Mouse (Mus musculus): Measurements from ENCODE around the gene Cox6b2. TPM values are rescaled to one million over a fixed set of nuclear protein-coding genes. Genes with fewer than 3 reads are reported as not detected.

Gene Cox6b2
- polyA plus RNA-seq, 1 experiment from 2014 or later: 50.6 TPM

GRCm38 (mm10) chr7:4731090-4731489, 21.8 kb downstream of the Cox6b2 start:
- WGBS: 83% methylated on average over 5 of the region's 5 CpGs
- H3K27me3 ChIP-seq (replicated peaks; ENCODE audit: control insufficient read depth, insufficient read depth, low read length): no peaks in the 10 kb centered on the region
- H3K36me3 ChIP-seq (ENCODE audit: control insufficient read depth, insufficient read depth, low read length): no peaks in the 10 kb centered on the region
- peaks cover 5% of the 10 kb centered on the region for H3K4me1 ChIP-seq (ENCODE audit: control insufficient read depth, insufficient read depth, low read length)
- no peak for ATAC-seq
- no peaks in the 10 kb centered on the region for H3K9me3 ChIP-seq (ENCODE audit: control insufficient read depth, low read length)
- no peak overlapping the region for H3K27ac ChIP-seq (ENCODE audit: low read length)
- no peak overlapping the region for H3K9ac ChIP-seq (ENCODE audit: low read depth, low read length)
- H3K4me2 ChIP-seq (ENCODE audit: low read depth, low read length): no peak overlapping the region
- no peak overlapping the region for H3K4me3 ChIP-seq (ENCODE audit: low read length)

DNA sequence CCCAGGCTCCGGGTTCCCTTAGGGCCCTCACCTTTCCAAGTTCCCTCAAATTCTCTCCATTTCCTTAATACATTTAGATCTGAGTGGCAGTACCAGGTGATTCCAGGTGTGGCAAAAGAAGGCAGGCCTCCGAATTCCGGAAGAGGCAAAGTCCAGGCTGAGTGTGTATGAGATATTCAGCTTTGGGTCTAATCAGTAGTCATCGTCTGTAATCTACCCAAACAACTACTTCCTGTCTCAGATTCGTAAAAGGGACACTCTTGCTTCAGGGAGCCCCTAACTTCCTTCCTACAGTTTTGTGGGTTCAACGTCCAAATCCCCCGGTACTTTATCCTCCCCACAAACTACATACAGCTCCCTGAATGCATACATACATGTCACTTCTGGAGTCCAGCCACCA, 27.7 kb downstream of the Cox6b2 start, which contains the start of gene Tmem150b:
Gene Tmem150b (minus strand): TSS at position 81 of the 400 bp plus-strand sequence.
- no peaks in the 10 kb centered on the region for H3K9me3 ChIP-seq (ENCODE audit: control insufficient read depth, low read length)
- no peaks in the 10 kb centered on the region for H3K27me3 ChIP-seq (replicated peaks; ENCODE audit: control insufficient read depth, insufficient read depth, low read length)
- H3K36me3 ChIP-seq (ENCODE audit: control insufficient read depth, insufficient read depth, low read length): no peaks in the 10 kb centered on the region
- H3K9ac ChIP-seq (ENCODE audit: low read depth, low read length): peak within 1 kb of the TSS; percentile 52
- peak within 1 kb of the TSS; percentile 49 for H3K4me3 ChIP-seq (ENCODE audit: low read length)
- peaks cover 17% of the 10 kb centered on the region for H3K4me1 ChIP-seq (ENCODE audit: control insufficient read depth, insufficient read depth, low read length)
- WGBS: 64% methylated on average over 7 of the region's 7 CpGs
- H3K27ac ChIP-seq (ENCODE audit: low read length): peak within 1 kb of the TSS; percentile 87
- peak within 1 kb of the TSS; percentile 71 for H3K4me2 ChIP-seq (ENCODE audit: low read depth, low read length)
- ATAC-seq: peak; percentile 86

DNA sequence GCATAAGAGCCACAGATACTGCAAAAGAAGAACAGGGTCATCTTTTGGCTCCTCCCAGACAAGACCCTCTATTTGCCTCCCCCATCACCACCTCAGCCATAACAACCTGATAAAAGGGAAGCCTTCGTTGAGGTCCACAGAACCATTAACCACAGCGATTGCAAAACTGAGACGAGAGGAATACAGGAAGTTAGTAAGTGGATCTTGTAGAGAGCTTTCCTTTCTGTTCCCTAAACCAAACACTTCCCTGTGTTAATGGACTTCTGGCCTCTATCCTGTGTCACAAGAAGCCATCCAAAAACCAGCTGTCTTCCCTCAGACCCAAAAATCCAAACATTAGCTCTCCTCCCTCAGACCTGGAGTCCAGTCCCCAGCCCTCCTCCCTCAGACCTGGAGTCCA, 28.5 kb downstream of the Cox6b2 start:
- no peaks in the 10 kb centered on the region for H3K36me3 ChIP-seq (ENCODE audit: control insufficient read depth, insufficient read depth, low read length)
- peak; percentile 31 for ATAC-seq
- H3K9me3 ChIP-seq (ENCODE audit: control insufficient read depth, low read length): no peaks in the 10 kb centered on the region
- H3K27me3 ChIP-seq (replicated peaks; ENCODE audit: control insufficient read depth, insufficient read depth, low read length): no peaks in the 10 kb centered on the region
- H3K27ac ChIP-seq (ENCODE audit: low read length): peak overlapping the region; percentile 87
- peak overlapping the region; percentile 44 for H3K9ac ChIP-seq (ENCODE audit: low read depth, low read length)
- 22% methylated on average over 3 of the region's 3 CpGs for WGBS
- H3K4me3 ChIP-seq (ENCODE audit: low read length): peak overlapping the region; percentile 49
- H3K4me2 ChIP-seq (ENCODE audit: low read depth, low read length): peak overlapping the region; percentile 71
- peaks cover 19% of the 10 kb centered on the region for H3K4me1 ChIP-seq (ENCODE audit: control insufficient read depth, insufficient read depth, low read length)

- Histone ChIP-seq H3K27ac (ENCODE audit: low read length) (peak overlapping the region; percentile 87; the same call in 1 of the 2 replicates), H3K36me3 (ENCODE audit: control insufficient read depth, insufficient read depth, low read length) (no peaks in the 10 kb centered on the region), H3K4me3 (ENCODE audit: low read length) (peak overlapping the region; percentile 49), H3K27me3 (replicated peaks; ENCODE audit: control insufficient read depth, insufficient read depth, low read length) (no peaks in the 10 kb centered on the region), H3K9ac (ENCODE audit: low read depth, low read length) (peak overlapping the region; percentile 52), H3K9me3 (ENCODE audit: control insufficient read depth, low read length) (no peaks in the 10 kb centered on the region), H3K4me1 (ENCODE audit: control insufficient read depth, insufficient read depth, low read length) (peaks cover 19% of the 10 kb centered on the region), H3K4me2 (ENCODE audit: low read depth, low read length) (peak overlapping the region; percentile 71)
- ATAC-seq: 0 out of 2 replicates have a peak, but pooled peaks have one; percentile 31
- WGBS: 34% methylated on average over 12 of the region's 12 CpGs
Observed at GRCm38 (mm10) chr7:4723508-4723907, 29.4 kb downstream of the Cox6b2 start.

GRCm38 (mm10) chr7:4719276-4719675, 33.6 kb downstream of the Cox6b2 start:
- Histone ChIP-seq H3K4me1 (ENCODE audit: control insufficient read depth, insufficient read depth, low read length) (peaks cover 12% of the 10 kb centered on the region), H3K27me3 (replicated peaks; ENCODE audit: control insufficient read depth, insufficient read depth, low read length) (no peaks in the 10 kb centered on the region), H3K9me3 (ENCODE audit: control insufficient read depth, low read length) (no peaks in the 10 kb centered on the region), H3K36me3 (ENCODE audit: control insufficient read depth, insufficient read depth, low read length) (no peaks in the 10 kb centered on the region), H3K4me3 (ENCODE audit: low read length) (no peak overlapping the region), H3K27ac (ENCODE audit: low read length) (0 out of 2 replicates have a peak overlapping the region, but pooled peaks have one; percentile 24), H3K9ac (ENCODE audit: low read depth, low read length) (no peak overlapping the region), H3K4me2 (ENCODE audit: low read depth, low read length) (no peak overlapping the region)
- ATAC-seq: peak; percentile 54
- WGBS: 74% methylated on average over 3 of the region's 3 CpGs

DNA sequence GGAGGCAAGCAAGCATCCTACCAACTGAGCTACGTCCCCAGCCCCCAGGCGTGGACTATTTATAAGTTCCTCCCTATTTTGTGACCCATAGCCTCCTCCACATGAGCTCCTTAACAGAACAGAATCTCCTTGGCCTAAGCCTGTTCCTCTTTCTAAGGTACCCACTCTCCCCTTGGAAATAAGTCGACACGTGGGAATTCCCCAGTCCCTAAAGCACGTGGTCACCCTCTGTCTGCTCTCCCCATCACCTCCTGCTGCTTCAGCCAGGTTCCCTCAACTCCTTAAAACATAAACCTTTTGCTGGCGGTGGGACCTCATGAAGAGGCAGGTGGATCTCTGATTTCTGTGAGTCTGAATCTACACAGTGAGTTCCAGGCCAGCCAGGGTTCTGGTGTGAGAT, 35.9 kb downstream of the Cox6b2 start:
- H3K4me3 ChIP-seq (ENCODE audit: low read length): no peak overlapping the region
- WGBS: 74% methylated on average over 6 of the region's 6 CpGs
- H3K9ac ChIP-seq (ENCODE audit: low read depth, low read length): 0 out of 2 replicates have a peak overlapping the region, but pooled peaks have one; percentile 14
- ATAC-seq: no peak
- no peaks in the 10 kb centered on the region for H3K27me3 ChIP-seq (replicated peaks; ENCODE audit: control insufficient read depth, insufficient read depth, low read length)
- no peak overlapping the region for H3K27ac ChIP-seq (ENCODE audit: low read length)
- no peak overlapping the region for H3K4me2 ChIP-seq (ENCODE audit: low read depth, low read length)
- H3K4me1 ChIP-seq (ENCODE audit: control insufficient read depth, insufficient read depth, low read length): 0 out of 2 replicates have a peak, but pooled peaks cover 2% of the 10 kb centered on the region
- H3K36me3 ChIP-seq (ENCODE audit: control insufficient read depth, insufficient read depth, low read length): no peaks in the 10 kb centered on the region
- H3K9me3 ChIP-seq (ENCODE audit: control insufficient read depth, low read length): no peaks in the 10 kb centered on the region

- H3K36me3 ChIP-seq (ENCODE audit: control insufficient read depth, insufficient read depth, low read length): peaks cover 6% of the 10 kb centered on the region; the same call in 1 of the 2 replicates
- no peak overlapping the region for H3K4me2 ChIP-seq (ENCODE audit: low read depth, low read length)
- H3K4me3 ChIP-seq (ENCODE audit: low read length): no peak overlapping the region
- 0 out of 2 replicates have a peak, but pooled peaks have one; percentile 40 for ATAC-seq
- no peaks in the 10 kb centered on the region for H3K4me1 ChIP-seq (ENCODE audit: control insufficient read depth, insufficient read depth, low read length)
- H3K27me3 ChIP-seq (replicated peaks; ENCODE audit: control insufficient read depth, insufficient read depth, low read length): no peaks in the 10 kb centered on the region
- H3K9ac ChIP-seq (ENCODE audit: low read depth, low read length): no peak overlapping the region
- no peaks in the 10 kb centered on the region for H3K9me3 ChIP-seq (ENCODE audit: control insufficient read depth, low read length)
- no peak overlapping the region for H3K27ac ChIP-seq (ENCODE audit: low read length)
- WGBS: 81% methylated on average over 3 of the region's 3 CpGs
Observed at GRCm38 (mm10) chr7:4712594-4712993, 40.3 kb downstream of the Cox6b2 start.

DNA sequence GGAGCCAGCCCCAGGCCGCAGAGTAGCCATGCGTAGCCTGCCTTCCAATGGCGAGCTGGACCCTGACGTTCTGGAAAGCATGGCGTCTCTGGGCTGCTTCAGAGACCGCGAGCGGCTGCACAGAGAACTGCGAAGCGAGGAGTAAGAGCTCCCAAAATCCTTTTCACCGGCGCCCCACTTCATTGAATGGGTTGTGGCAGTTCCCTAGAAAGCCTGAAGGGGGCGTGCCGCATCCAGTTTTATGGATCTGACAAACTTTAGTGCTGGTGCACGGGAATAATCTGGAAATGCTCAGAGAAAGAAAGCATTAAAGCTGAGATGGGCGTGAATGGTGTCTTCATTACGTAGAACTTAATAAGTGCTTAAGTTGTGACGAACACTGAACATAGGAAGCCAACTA, 47.8 kb downstream of the Cox6b2 start:
- no peaks in the 10 kb centered on the region for H3K4me1 ChIP-seq (ENCODE audit: control insufficient read depth, insufficient read depth, low read length)
- H3K4me2 ChIP-seq (ENCODE audit: low read depth, low read length): no peak overlapping the region
- 0 out of 2 replicates have a peak, but pooled peaks have one; percentile 19 for ATAC-seq
- no peak overlapping the region for H3K27ac ChIP-seq (ENCODE audit: low read length)
- H3K4me3 ChIP-seq (ENCODE audit: low read length): no peak overlapping the region
- H3K36me3 ChIP-seq (ENCODE audit: control insufficient read depth, insufficient read depth, low read length): peaks cover 8% of the 10 kb centered on the region; the same call in 1 of the 2 replicates
- no peak overlapping the region for H3K9ac ChIP-seq (ENCODE audit: low read depth, low read length)
- no peaks in the 10 kb centered on the region for H3K27me3 ChIP-seq (replicated peaks; ENCODE audit: control insufficient read depth, insufficient read depth, low read length)
- WGBS: 49% methylated on average over 18 of the region's 18 CpGs
- no peaks in the 10 kb centered on the region for H3K9me3 ChIP-seq (ENCODE audit: control insufficient read depth, low read length)

GRCm38 (mm10) chr7:4703195-4703594, 49.7 kb downstream of the Cox6b2 start:
- 85% methylated on average over 7 of the region's 7 CpGs for whole genome bisulfite sequencing
- peaks cover 5% of the 10 kb centered on the region; the same call in 1 of the 2 replicates for H3K36me3 ChIP-seq (ENCODE audit: control insufficient read depth, insufficient read depth, low read length)
- no peak for ATAC-seq

GRCm38 (mm10) chr7:4702334-4702733, 50.6 kb downstream of the Cox6b2 start:
- Histone ChIP-seq H3K27me3 (replicated peaks; ENCODE audit: control insufficient read depth, insufficient read depth, low read length) (no peaks in the 10 kb centered on the region), H3K4me2 (ENCODE audit: low read depth, low read length) (no peak overlapping the region), H3K4me3 (ENCODE audit: low read length) (no peak overlapping the region), H3K4me1 (ENCODE audit: control insufficient read depth, insufficient read depth, low read length) (no peaks in the 10 kb centered on the region), H3K9ac (ENCODE audit: low read depth, low read length) (no peak overlapping the region), H3K36me3 (ENCODE audit: control insufficient read depth, insufficient read depth, low read length) (0 out of 2 replicates have a peak, but pooled peaks cover 5% of the 10 kb centered on the region), H3K9me3 (ENCODE audit: control insufficient read depth, low read length) (no peaks in the 10 kb centered on the region), H3K27ac (ENCODE audit: low read length) (no peak overlapping the region)
- ATAC-seq: no peak
- WGBS: 50% methylated on average over 8 of the region's 8 CpGs

More at GRCm38 (mm10) chr7:4703195-4703594, 49.7 kb downstream of the Cox6b2 start:
- Histone ChIP-seq H3K4me1 (ENCODE audit: control insufficient read depth, insufficient read depth, low read length) (no peaks in the 10 kb centered on the region), H3K27me3 (replicated peaks; ENCODE audit: control insufficient read depth, insufficient read depth, low read length) (no peaks in the 10 kb centered on the region), H3K27ac (ENCODE audit: low read length) (no peak overlapping the region), H3K4me2 (ENCODE audit: low read depth, low read length) (no peak overlapping the region), H3K9me3 (ENCODE audit: control insufficient read depth, low read length) (no peaks in the 10 kb centered on the region), H3K9ac (ENCODE audit: low read depth, low read length) (no peak overlapping the region), H3K4me3 (ENCODE audit: low read length) (no peak overlapping the region)

Measured in intestine, embryonic 16.5 days (tissue).